Mouse (Mus musculus): ENCODE measurements around the gene Ctnna3. TPM values are rescaled to one million over a fixed set of nuclear protein-coding genes. Genes with fewer than 3 reads are reported as not detected.
"Not testable (repeated sequence)": the region's sequence is repeated elsewhere in the genome, so short reads cannot be mapped to it uniquely, and the experiment has no call there.

Gene Ctnna3
- polyA plus RNA-seq, 1 experiment, result 0.14 TPM

- DNase-seq (ENCODE audit: low read depth, low spot score), result no peak
- WGBS, result 82% methylated on average over 4 of the region's 4 CpGs
Observed at GRCm38 (mm10) chr10:64661190-64661589, 1231.3 kb downstream of the Ctnna3 start.

- WGBS, result 67% methylated on average over 2 of the region's 2 CpGs
- no peak for DNase-seq (ENCODE audit: low read depth, low spot score)
Observed at GRCm38 (mm10) chr10:64671469-64671868, 1241.6 kb downstream of the Ctnna3 start.

DNA sequence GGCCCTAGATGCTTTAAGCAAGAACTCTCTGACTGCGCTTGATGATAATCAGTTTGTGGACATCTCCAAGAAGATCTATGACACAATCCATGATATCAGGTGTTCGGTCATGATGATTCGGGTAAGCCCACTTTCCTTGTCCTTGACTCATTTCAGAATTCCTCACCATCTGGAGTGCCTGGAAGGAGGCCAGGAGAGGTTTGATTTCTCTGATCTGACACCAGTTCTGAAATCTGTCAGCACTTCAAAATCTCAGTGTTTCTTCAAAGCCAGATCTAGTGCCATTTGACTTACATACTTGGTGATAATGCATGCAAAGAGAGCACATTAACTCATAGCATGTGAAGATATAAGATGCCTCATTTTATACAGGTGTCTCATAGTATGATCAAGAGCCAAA is 1245.9 kb downstream of the Ctnna3 start:
- DNase-seq (ENCODE audit: low read depth, low spot score), result no peak
- 90% methylated on average over 3 of the region's 3 CpGs for WGBS

DNA sequence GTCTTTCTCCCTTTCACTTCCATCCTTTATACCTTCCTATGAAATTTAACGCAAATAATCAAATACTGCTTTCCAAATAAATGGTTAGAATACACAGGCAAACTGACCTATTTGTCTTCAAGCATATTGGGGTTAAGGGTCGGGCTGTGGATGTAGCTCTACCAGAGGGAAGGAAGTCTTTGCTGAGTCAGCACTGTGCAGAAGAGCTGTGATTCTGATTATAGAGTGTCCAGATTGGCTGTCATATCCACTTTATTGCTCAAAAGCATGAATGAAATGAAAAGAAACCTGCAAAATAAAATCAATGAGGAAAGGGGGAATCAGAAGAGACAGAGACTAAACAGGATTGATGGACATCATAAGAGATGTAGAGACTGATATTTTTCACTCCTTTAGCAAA is 1280.1 kb downstream of the Ctnna3 start:
- 67% methylated on average over 2 of the region's 2 CpGs for WGBS
- no peak for DNase-seq (ENCODE audit: low read depth, low spot score)

GRCm38 (mm10) chr10:64718036-64718435 is 1288.1 kb downstream of the Ctnna3 start:
- no peak for DNase-seq (ENCODE audit: low read depth, low spot score)
- 58% methylated on average over 9 of the region's 9 CpGs for whole genome bisulfite sequencing

GRCm38 (mm10) chr10:64735692-64736091 is 1305.8 kb downstream of the Ctnna3 start:
- no peak for DNase-seq (ENCODE audit: low read depth, low spot score)
- WGBS, result 52% methylated on average over 2 of the region's 2 CpGs

DNA sequence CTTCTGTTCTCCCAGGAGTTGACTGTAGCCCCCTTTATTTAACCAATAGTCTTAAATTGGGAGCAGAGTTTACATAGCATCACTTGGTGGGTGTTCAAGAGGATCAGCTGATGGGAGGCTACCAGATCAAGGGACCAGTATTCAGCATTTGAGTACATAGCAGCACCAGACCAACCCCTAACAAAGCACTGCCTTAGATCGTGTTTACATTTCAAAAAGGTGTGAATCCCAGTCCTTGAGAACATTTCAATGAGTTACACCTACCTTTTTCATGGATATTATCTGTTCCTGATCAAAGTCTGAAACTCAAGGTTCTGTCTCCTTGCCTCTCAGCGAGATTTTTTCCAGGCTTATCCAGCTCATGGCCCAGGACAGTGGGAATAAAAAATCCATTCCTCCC is 1306.7 kb downstream of the Ctnna3 start:
- WGBS, result 13% methylated on average over 2 of the region's 2 CpGs
- no peak for DNase-seq (ENCODE audit: low read depth, low spot score)

DNA sequence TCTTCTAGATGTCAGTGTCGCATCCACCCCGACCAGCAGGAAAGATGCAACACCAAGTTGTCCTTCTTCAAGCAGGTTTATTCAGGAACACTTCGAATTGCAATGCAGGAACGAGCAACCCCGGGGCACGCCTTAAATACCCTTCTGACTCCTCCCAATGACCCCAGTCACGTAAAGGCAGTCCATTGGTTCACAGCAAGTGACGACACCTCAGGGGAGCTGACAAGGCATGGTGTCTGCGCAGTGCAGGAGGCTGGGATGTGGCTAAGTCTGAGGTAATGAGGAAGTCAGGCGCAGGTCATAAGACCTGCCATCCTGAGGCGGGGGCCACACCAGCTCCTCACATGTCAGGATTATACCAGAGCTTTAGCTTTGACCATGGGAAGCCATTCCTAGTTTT is 1311.8 kb downstream of the Ctnna3 start:
- not testable (repeated sequence) for DNase-seq (ENCODE audit: low read depth, low spot score)
- 74% methylated on average over 11 of the region's 11 CpGs for WGBS

GRCm38 (mm10) chr10:64744099-64744498 is 1314.2 kb downstream of the Ctnna3 start:
- WGBS, result 36% methylated on average over 3 of the region's 3 CpGs
- not testable (repeated sequence) for DNase-seq (ENCODE audit: low read depth, low spot score)

DNA sequence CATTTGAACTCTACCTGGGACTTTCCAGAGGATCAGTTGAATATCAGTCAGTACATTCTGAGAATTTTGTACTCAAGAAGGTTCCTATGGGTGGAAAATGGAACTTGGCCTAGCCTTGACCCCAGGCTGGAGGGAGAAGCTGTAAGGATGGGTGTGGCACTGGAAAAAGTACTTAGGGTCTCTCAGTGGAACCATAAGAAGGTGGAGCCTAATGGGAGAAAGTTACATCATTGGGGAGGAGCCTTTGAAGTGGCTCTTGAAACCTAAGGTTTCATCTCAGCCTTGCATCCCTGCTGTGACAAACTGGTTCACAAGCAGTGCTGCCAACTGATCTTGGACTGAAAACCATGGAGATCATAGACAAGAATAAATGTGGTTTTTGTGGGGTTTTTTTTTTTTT is 1318.8 kb downstream of the Ctnna3 start:
- no peak for DNase-seq (ENCODE audit: low read depth, low spot score)

GRCm38 (mm10) chr10:64750791-64751190 is 1320.9 kb downstream of the Ctnna3 start:
- no peak for DNase-seq (ENCODE audit: low read depth, low spot score)
- 34% methylated on average over 5 of the region's 5 CpGs for WGBS

- no peak for DNase-seq (ENCODE audit: low read depth, low spot score)
- 98% methylated on average over 1 of the region's 1 CpGs for WGBS
Observed at GRCm38 (mm10) chr10:64836315-64836714, 1406.4 kb downstream of the Ctnna3 start.

DNA sequence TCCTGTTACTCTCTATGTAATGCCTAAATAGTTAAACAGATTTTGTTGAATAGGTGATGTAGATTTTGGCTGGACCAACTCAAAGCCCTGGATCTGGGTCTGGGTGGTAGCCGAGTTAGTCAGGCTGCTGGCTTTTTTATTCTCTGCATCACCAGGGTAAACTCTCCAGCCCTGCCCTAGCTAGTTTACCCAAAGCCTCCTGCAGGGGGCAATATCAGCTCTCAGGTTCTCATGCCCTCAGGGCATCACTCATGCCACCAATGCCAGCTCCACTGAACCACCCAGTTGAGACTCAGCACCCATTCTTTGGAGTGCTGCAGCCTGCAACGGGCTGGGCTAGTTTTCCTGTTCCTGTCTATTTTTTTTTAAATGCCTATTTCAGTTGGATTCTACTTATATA is 1431.5 kb downstream of the Ctnna3 start:
- DNase-seq (ENCODE audit: low read depth, low spot score), result no peak
- 76% methylated on average over 2 of the region's 2 CpGs for WGBS

- WGBS, result 54% methylated on average over 3 of the region's 3 CpGs
- DNase-seq (ENCODE audit: low read depth, low spot score), result no peak
Observed at GRCm38 (mm10) chr10:64870888-64871287, 1441.0 kb downstream of the Ctnna3 start.

DNA sequence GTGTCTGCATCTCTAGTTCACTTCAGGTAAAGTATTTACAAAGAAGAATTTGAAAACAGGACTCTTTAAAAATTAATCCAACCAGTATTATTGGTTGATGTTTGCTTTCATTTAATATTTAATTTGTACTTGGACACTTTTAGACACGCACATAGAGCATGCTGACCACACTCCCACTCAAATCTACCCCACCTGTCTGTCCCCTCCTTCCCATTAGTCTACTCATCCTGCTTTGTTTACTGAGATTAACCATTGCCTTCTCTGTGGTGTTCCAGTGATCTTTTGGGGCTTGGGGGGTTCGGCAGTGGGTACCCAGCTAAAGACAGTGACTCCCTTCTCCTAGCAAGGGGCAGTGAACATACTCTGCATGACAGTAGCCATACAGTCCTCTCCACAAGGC is 1446.6 kb downstream of the Ctnna3 start:
- DNase-seq (ENCODE audit: low read depth, low spot score), result no peak
- WGBS, result 41% methylated on average over 2 of the region's 2 CpGs

DNA sequence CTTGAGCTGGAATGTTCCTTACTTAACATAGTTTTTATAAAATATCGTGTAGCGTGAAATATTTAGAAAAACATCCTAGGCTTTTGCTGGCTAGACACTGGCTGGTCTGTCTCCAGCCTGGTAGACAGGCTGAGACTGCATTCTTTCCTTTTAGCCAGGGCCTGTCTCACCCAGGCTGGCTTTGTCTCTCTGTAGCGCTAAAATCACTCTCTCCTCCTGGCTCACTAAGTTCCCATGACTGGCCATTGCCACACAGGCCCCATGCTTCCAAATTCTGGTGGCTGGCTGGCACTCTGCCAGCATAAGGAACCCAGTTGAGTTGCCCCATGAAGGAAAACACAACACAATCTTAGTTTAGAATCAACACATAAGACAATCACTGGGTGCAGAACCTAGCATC is 1450.0 kb downstream of the Ctnna3 start:
- 67% methylated on average over 3 of the region's 3 CpGs for WGBS
- DNase-seq (ENCODE audit: low read depth, low spot score), result no peak

GRCm38 (mm10) chr10:64886946-64887345 is 1457.0 kb downstream of the Ctnna3 start:
- DNase-seq (ENCODE audit: low read depth, low spot score), result no peak
- WGBS, result 71% methylated on average over 9 of the region's 9 CpGs

DNA sequence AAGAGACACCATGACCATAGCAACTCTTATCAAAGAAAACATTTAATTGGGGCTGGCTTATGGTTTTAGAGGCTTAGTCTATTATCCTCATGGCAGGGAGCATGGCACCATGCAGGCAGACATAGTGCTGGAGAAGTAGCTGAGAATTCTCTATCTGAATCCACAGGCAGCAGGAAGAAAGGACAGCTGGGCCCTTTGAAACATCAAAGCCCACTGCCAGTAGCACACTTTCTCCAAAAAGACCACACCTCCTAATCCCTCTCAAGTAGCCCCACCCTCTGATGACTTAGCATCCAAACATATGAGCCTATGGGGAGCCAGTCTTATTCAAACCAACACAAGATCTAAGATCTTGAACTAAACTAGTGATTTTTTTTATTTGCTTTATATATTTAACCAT is 1462.6 kb downstream of the Ctnna3 start:
- DNase-seq (ENCODE audit: low read depth, low spot score), result no peak

GRCm38 (mm10) chr10:64898739-64899138 is 1468.8 kb downstream of the Ctnna3 start:
- no peak for DNase-seq (ENCODE audit: low read depth, low spot score)
- WGBS, result 77% methylated on average over 1 of the region's 1 CpGs

DNA sequence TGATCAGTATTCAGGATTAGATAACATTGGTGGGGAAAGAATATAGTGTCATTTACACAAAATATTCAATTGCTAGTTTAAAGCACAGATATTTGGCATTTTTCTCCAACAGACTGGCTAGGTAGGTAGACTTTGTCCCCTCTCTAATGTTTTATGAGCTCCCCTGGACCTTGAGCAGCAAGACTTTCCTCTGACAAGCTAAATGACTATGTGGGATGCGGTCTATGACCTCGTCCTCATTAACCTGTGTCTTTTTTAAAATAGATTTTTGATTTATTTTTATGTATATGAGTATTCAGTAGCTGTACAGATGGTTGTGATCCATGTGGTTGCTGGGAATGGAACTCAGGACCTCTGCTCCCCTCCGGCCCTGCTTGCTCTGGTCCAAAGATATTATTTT is 1471.8 kb downstream of the Ctnna3 start:
- 67% methylated on average over 3 of the region's 3 CpGs for WGBS
- no peak for DNase-seq (ENCODE audit: low read depth, low spot score)

- WGBS, result 81% methylated on average over 7 of the region's 7 CpGs
- DNase-seq (ENCODE audit: low read depth, low spot score), result no peak
Observed at GRCm38 (mm10) chr10:64940975-64941374, 1511.1 kb downstream of the Ctnna3 start.

DNA sequence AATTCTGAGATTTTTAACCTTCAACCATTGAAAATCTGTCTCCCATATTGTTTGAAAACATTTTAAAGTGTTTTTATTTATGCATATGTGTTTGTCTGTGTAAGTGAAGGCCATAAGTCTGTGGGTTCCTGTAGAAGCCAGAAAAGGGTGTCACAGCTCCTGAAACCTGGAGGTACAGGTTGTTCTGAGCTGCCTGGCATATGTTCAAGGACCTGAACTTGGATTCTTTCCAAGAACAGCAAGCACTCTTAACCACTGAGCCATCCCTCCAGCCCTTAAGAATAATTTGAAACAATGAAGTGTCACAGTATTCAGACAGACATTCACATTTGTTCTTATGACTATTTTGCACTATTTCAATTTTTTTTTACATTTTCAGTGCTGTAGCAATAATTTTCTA is 1528.5 kb downstream of the Ctnna3 start:
- no peak for DNase-seq (ENCODE audit: low read depth, low spot score)

- WGBS, result 59% methylated on average over 3 of the region's 3 CpGs
Observed at GRCm38 (mm10) chr10:64992871-64993270, 1563.0 kb downstream of the Ctnna3 start.

More at GRCm38 (mm10) chr10:64992871-64993270, 1563.0 kb downstream of the Ctnna3 start:
- no peak for DNase-seq (ENCODE audit: low read depth, low spot score)
